Mouse (Mus musculus) neural tube, embryonic 12.5 days (tissue): ENCODE results near the gene Tmcc1. TPM values are rescaled to one million over a fixed set of nuclear protein-coding genes. Genes with fewer than 3 reads are reported as not detected.

Source experiments
- ATAC-seq: fragments of 200-750 bp; cut with Nextera tagmentation; 2 replicates; pipeline ENCODE4 v1.8.0; 2017; ENCODE audit warnings: low read depth, mild to moderate bottlenecking, moderate TSS enrichment, moderate library complexity; ENCODE audit not compliant: low FRiP score
- H3K27ac ChIP-seq: fragments of 300-500 bp; sonication (generic); 2 replicates; pipeline ENCODE4 v1.5.1; 2016
- H3K27me3 ChIP-seq: fragments of 300-500 bp; sonication (generic); replicated peaks from 2 replicates; pipeline ENCODE4 v1.6.1; 2016; ENCODE audit warnings: mild to moderate bottlenecking
- H3K36me3 ChIP-seq: fragments of 300-500 bp; sonication (generic); 2 replicates; pipeline ENCODE4 v1.6.1; 2016; ENCODE audit warnings: mild to moderate bottlenecking
- H3K4me1 ChIP-seq: fragments of 300-500 bp; sonication (generic); 2 replicates; pipeline ENCODE4 v1.6.1; 2016
- H3K4me2 ChIP-seq: fragments of 300-500 bp; sonication (generic); replicated peaks from 2 replicates; pipeline ENCODE4 v1.6.1; 2016; ENCODE audit warnings: mild to moderate bottlenecking
- H3K4me3 ChIP-seq: fragments of 300-500 bp; sonication (generic); 2 replicates; pipeline ENCODE4 v1.5.1; 2016
- H3K9ac ChIP-seq: fragments of 300-500 bp; sonication (generic); 2 replicates; pipeline ENCODE4 v1.6.1; 2016; ENCODE audit warnings: mild to moderate bottlenecking
- H3K9me3 ChIP-seq: fragments of 300-500 bp; sonication (generic); 2 replicates; pipeline ENCODE4 v1.6.1; 2016; ENCODE audit warnings: mild to moderate bottlenecking
- WGBS: fragments of 180-500 bp; shearing (Covaris S2); methylation state at CpG from one replicate; pipeline ENCODE4 v1.1.7; 2016; 5-methylcytosine and 5-hydroxymethylcytosine counted together
- polyA plus RNA-seq: library from polyadenylated mRNA; unstranded; fragments of >200 nt; fragmentation: Nextera tagmentation; extraction: Ambion mirVana; gene quantifications from 2 replicates; pipeline ENCODE4 v1.2.1, GENCODE M21; 2016

Gene Tmcc1
- polyA plus RNA-seq, 1 experiment from 2014 or later: 27.1 TPM

GRCm38 (mm10) chr6:116005275-116005958 is 187.9 kb downstream of the Tmcc1 start:
- H3K36me3 ChIP-seq: no peaks in the 10 kb centered on the region
- no peak overlapping the region for H3K4me3 ChIP-seq
- H3K4me1 ChIP-seq: no peaks in the 10 kb centered on the region; the same call in 1 of the 2 replicates
- H3K4me2 ChIP-seq: no peak overlapping the region
- 80% methylated on average over 17 of the region's 17 CpGs for WGBS
- no peak overlapping the region for H3K27ac ChIP-seq
- ATAC-seq: no peak
- H3K9ac ChIP-seq: no peak overlapping the region
- no peaks in the 10 kb centered on the region for H3K9me3 ChIP-seq
- H3K27me3 ChIP-seq: 0 out of 2 replicates have a peak, but pooled peaks cover 3% of the 10 kb centered on the region

GRCm38 (mm10) chr6:116004716-116005115 is 188.6 kb downstream of the Tmcc1 start:
- no peak overlapping the region for H3K4me3 ChIP-seq
- no peak overlapping the region for H3K27ac ChIP-seq
- no peak for ATAC-seq
- no peaks in the 10 kb centered on the region for H3K9me3 ChIP-seq
- no peaks in the 10 kb centered on the region; the same call in 1 of the 2 replicates for H3K4me1 ChIP-seq
- no peak overlapping the region for H3K9ac ChIP-seq
- H3K27me3 ChIP-seq: 0 out of 2 replicates have a peak, but pooled peaks cover 3% of the 10 kb centered on the region
- H3K4me2 ChIP-seq: no peak overlapping the region
- 84% methylated on average over 6 of the region's 6 CpGs for WGBS
- no peaks in the 10 kb centered on the region for H3K36me3 ChIP-seq

DNA sequence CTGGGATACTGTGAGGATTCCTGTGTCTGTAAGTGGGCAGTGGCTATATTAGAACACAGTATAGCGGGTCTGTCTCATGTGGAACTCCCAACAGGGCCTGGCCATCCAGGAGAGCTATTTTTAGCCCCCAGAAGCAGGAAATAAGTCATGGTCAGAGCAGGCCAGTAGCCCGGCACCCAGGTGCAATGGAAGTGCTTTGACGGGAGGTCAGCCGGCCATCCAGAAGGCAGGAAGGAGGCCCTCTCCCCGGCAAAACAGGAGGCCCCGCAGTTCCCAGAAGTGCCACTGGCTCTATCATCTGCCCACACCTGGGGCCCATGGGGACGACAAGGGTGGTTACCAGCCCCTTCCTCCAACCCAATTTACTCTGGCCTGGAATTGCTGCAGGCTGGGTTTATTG is 189.2 kb downstream of the Tmcc1 start:
- WGBS: 46% methylated on average over 7 of the region's 7 CpGs
- H3K4me3 ChIP-seq: no peak overlapping the region
- no peaks in the 10 kb centered on the region for H3K9me3 ChIP-seq
- no peak overlapping the region for H3K27ac ChIP-seq
- no peak overlapping the region for H3K9ac ChIP-seq
- H3K36me3 ChIP-seq: no peaks in the 10 kb centered on the region
- no peak for ATAC-seq
- H3K27me3 ChIP-seq: 0 out of 2 replicates have a peak, but pooled peaks cover 3% of the 10 kb centered on the region
- H3K4me2 ChIP-seq: no peak overlapping the region
- H3K4me1 ChIP-seq: no peaks in the 10 kb centered on the region; the same call in 1 of the 2 replicates

GRCm38 (mm10) chr6:116003516-116003915 is 189.8 kb downstream of the Tmcc1 start:
- Histone ChIP-seq H3K4me1 (no peaks in the 10 kb centered on the region; the same call in 1 of the 2 replicates), H3K27ac (no peak overlapping the region), H3K27me3 (0 out of 2 replicates have a peak, but pooled peaks cover 3% of the 10 kb centered on the region), H3K36me3 (no peaks in the 10 kb centered on the region), H3K4me3 (no peak overlapping the region), H3K4me2 (no peak overlapping the region), H3K9me3 (no peaks in the 10 kb centered on the region), H3K9ac (no peak overlapping the region)
- WGBS: 77% methylated on average over 5 of the region's 5 CpGs
- ATAC-seq: no peak

GRCm38 (mm10) chr6:116002311-116003104 is 190.8 kb downstream of the Tmcc1 start:
- ATAC-seq: no peak
- H3K4me3 ChIP-seq: no peak overlapping the region
- H3K27me3 ChIP-seq: 0 out of 2 replicates have a peak, but pooled peaks cover 3% of the 10 kb centered on the region
- H3K27ac ChIP-seq: no peak overlapping the region
- H3K9me3 ChIP-seq: no peaks in the 10 kb centered on the region
- H3K9ac ChIP-seq: no peak overlapping the region
- H3K4me1 ChIP-seq: peaks cover 5% of the 10 kb centered on the region; the same call in 1 of the 2 replicates
- H3K36me3 ChIP-seq: no peaks in the 10 kb centered on the region
- 70% methylated on average over 12 of the region's 12 CpGs for WGBS
- no peak overlapping the region for H3K4me2 ChIP-seq

DNA sequence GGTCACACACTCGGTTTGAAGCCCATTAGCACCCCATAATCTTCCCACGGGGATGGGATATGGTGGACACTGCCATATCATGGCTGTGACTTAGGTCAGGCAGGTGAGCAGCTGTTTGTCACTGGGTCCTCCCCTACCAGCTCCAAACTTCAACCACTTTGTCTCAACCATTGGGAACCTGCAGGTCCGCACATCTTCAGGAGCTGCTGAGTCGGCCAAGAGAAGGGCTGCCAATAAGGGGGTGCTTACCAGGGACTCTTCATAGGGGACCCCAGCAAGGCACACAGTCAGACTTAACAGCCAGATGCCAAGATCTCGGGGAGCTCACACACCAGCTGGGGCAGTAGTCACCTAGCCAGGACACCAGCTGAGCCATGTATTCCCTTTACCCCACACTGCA is 192.4 kb downstream of the Tmcc1 start:
- Histone ChIP-seq H3K4me3 (no peak overlapping the region), H3K9me3 (no peaks in the 10 kb centered on the region), H3K27me3 (0 out of 2 replicates have a peak, but pooled peaks cover 7% of the 10 kb centered on the region), H3K9ac (no peak overlapping the region), H3K4me2 (no peak overlapping the region), H3K4me1 (peaks cover 6% of the 10 kb centered on the region), H3K36me3 (no peaks in the 10 kb centered on the region), H3K27ac (no peak overlapping the region)
- 84% methylated on average over 5 of the region's 5 CpGs for WGBS
- no peak for ATAC-seq

DNA sequence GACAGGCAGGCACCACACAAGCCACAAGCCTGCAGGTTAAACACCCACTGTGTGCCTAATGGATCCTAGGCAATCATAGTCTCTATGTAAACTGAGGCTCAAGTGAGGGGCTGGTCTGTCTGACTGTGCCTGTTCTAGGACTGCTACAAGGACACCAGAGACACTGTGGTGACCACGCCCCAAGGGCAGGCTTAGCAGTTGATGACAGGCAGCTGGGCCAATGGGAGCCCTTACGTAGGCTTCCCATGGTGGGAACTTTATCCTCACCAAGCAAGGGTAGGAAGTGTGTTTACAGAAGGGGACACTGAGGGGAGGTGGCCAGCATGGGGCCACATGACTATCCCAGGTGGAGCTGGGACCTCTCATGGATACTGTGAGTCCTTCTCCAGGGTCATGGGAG is 194.1 kb downstream of the Tmcc1 start:
- Histone ChIP-seq H3K9me3 (no peaks in the 10 kb centered on the region), H3K9ac (no peak overlapping the region), H3K27me3 (peaks cover 13% of the 10 kb centered on the region), H3K4me2 (no peak overlapping the region), H3K4me1 (peaks cover 9% of the 10 kb centered on the region), H3K27ac (no peak overlapping the region), H3K4me3 (no peak overlapping the region), H3K36me3 (no peaks in the 10 kb centered on the region)
- 78% methylated on average over 2 of the region's 2 CpGs for WGBS
- no peak for ATAC-seq

- Histone ChIP-seq H3K9ac (no peak overlapping the region), H3K4me3 (no peak overlapping the region), H3K27ac (no peak overlapping the region), H3K4me1 (peaks cover 14% of the 10 kb centered on the region), H3K27me3 (peaks cover 18% of the 10 kb centered on the region), H3K36me3 (no peaks in the 10 kb centered on the region), H3K4me2 (no peak overlapping the region), H3K9me3 (no peaks in the 10 kb centered on the region)
- WGBS: 81% methylated on average over 7 of the region's 7 CpGs
- no peak for ATAC-seq
Measured at GRCm38 (mm10) chr6:115998758-115999157, 194.5 kb downstream of the Tmcc1 start.

DNA sequence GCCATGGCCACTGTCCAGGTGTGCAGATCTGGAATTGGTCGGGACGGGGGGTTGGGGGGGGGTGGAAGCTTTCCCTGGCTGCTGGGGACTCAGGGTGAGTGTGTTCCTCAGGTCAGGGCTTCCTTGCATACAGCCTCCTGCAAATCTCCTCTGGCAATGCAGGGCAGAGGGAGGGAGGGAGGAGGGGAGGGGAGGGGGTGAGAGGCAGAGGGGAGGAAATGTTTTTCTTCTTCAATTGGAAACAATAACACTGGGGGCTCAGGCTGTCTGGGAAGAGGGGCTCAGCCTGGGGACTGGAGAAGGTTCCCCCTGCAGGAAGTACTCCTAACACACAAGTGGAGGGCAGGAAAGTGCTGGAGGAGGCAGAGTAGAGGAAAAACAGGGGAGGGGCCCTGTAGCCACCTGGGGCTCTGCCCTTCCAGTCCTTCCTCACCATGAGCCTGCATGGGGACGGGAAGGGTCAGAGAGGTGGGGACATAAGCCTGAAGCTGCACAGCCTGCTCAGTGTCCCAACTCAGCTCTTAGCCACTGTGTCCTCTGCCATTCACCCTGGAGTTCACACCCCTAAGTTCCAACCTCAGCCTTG is 195.5 kb downstream of the Tmcc1 start:
- H3K9ac ChIP-seq: no peak overlapping the region
- H3K4me3 ChIP-seq: no peak overlapping the region
- ATAC-seq: no peak
- H3K27ac ChIP-seq: no peak overlapping the region
- peaks cover 23% of the 10 kb centered on the region for H3K4me1 ChIP-seq
- no peaks in the 10 kb centered on the region for H3K9me3 ChIP-seq
- H3K4me2 ChIP-seq: no peak overlapping the region
- peaks cover 28% of the 10 kb centered on the region for H3K27me3 ChIP-seq
- WGBS: 17% methylated on average over 3 of the region's 3 CpGs
- H3K36me3 ChIP-seq: no peaks in the 10 kb centered on the region

- H3K36me3 ChIP-seq: no peaks in the 10 kb centered on the region
- H3K27ac ChIP-seq: no peak overlapping the region; the same call in 1 of the 2 replicates
- no peak for ATAC-seq
- no peak overlapping the region for H3K9ac ChIP-seq
- no peak overlapping the region for H3K4me3 ChIP-seq
- 0 out of 2 replicates have a peak overlapping the region, but pooled peaks have one; percentile 79 for H3K4me2 ChIP-seq
- 35% methylated on average over 6 of the region's 6 CpGs for WGBS
- peaks cover 43% of the 10 kb centered on the region for H3K27me3 ChIP-seq
- H3K9me3 ChIP-seq: no peaks in the 10 kb centered on the region
- peaks cover 34% of the 10 kb centered on the region for H3K4me1 ChIP-seq
Measured at GRCm38 (mm10) chr6:115996171-115996851, 197.0 kb downstream of the Tmcc1 start.

GRCm38 (mm10) chr6:115995531-115995941 is 197.8 kb downstream of the Tmcc1 start:
- Histone ChIP-seq H3K9me3 (no peaks in the 10 kb centered on the region), H3K9ac (no peak overlapping the region), H3K36me3 (no peaks in the 10 kb centered on the region), H3K4me3 (peak overlapping the region; percentile 54), H3K4me1 (peaks cover 36% of the 10 kb centered on the region), H3K27ac (no peak overlapping the region; the same call in 1 of the 2 replicates), H3K27me3 (peaks cover 50% of the 10 kb centered on the region), H3K4me2 (peak overlapping the region; percentile 79)
- no peak for ATAC-seq
- 59% methylated on average over 4 of the region's 4 CpGs for WGBS
